Mouse (Mus musculus) heart, adult 2 months (tissue): Measurements from ENCODE around the gene Sema4c. TPM values are rescaled to one million over a fixed set of nuclear protein-coding genes. Genes with fewer than 3 reads are reported as not detected.

Source experiments
- DNase-seq, 2 experiments: peaks; one replicate each; pipeline ENCODE4 v3.0.0; 2021
- H3K27ac ChIP-seq: fragments of 200-600 bp; 2 replicates; pipeline ENCODE4 v1.8.1; 2022
- H3K27me3 ChIP-seq: fragments of 200-500 bp; 2 replicates; pipeline ENCODE4 v1.6.1; 2012; ENCODE audit warnings: mild to moderate bottlenecking, low read length, inconsistent platforms, mixed read lengths; ENCODE audit not compliant: control insufficient read depth, insufficient read depth
- H3K36me3 ChIP-seq: fragments of 200-500 bp; 2 replicates; pipeline ENCODE4 v1.6.1; 2012; ENCODE audit warnings: low read length, inconsistent platforms; ENCODE audit not compliant: control insufficient read depth, insufficient read depth
- H3K4me1 ChIP-seq: fragments of 200-500 bp; 2 replicates; pipeline ENCODE4 v1.6.1; 2011; ENCODE audit warnings: low read length; ENCODE audit not compliant: control insufficient read depth, insufficient read depth
- H3K4me3 ChIP-seq: fragments of 200-600 bp; 2 replicates; pipeline ENCODE4 v1.8.1; 2022
- H3K79me2 ChIP-seq: fragments of 200-500 bp; replicated peaks from 2 replicates; pipeline ENCODE4 v1.6.1; 2012; ENCODE audit warnings: mild to moderate bottlenecking, inconsistent platforms, low read length, moderate library complexity, mixed read lengths; ENCODE audit not compliant: control insufficient read depth, insufficient read depth
- H3K9ac ChIP-seq: fragments of 200-500 bp; 2 replicates; pipeline ENCODE4 v1.6.1; 2012; ENCODE audit warnings: low read depth, mild to moderate bottlenecking, control low read depth, inconsistent platforms, low read length, mixed read lengths
- CTCF ChIP-seq: fragments of 200-600 bp; IDR thresholded peaks from 2 replicates; pipeline ENCODE4 v1.8.1; 2022; ENCODE audit warnings: antibody characterized with exemption, mild to moderate bottlenecking, moderate library complexity
- EP300 ChIP-seq: fragments of 200-500 bp; IDR thresholded peaks from 2 replicates; pipeline ENCODE4 v1.6.1; 2011; ENCODE audit warnings: low read depth, low read length, control low read depth; ENCODE audit not compliant: insufficient read depth
- POLR2A ChIP-seq: fragments of 200-500 bp; IDR thresholded peaks from 2 replicates; pipeline ENCODE4 v1.6.1; 2011; ENCODE audit warnings: mild to moderate bottlenecking, low read depth, low read length, control low read depth; ENCODE audit not compliant: insufficient read depth
- WGBS: fragments of 180-500 bp; shearing (Covaris S2); methylation state at CpG from one replicate; pipeline ENCODE4 v1.1.7; 2018; 5-methylcytosine and 5-hydroxymethylcytosine counted together
- intact Hi-C: fragments of 180-260 bp; cut with DNase I; formaldehyde crosslinking; loops from one replicate; pipeline ENCODE4 v1.15.1; 2025
- polyA plus RNA-seq: library from polyadenylated mRNA; depleted of rRNA; stranded (reverse); fragments of >200 nt; gene quantifications from 2 replicates; pipeline ENCODE4 v1.2.3, GENCODE M21; 2012
- total RNA-seq, 2 experiments: library from RNA; stranded (reverse); gene quantifications; 2 replicates each; pipeline ENCODE4 v1.2.3; 2021

Gene Sema4c
- total and polyA plus RNA-seq, 3 experiments, result 10.6 to 12.7 (median 11.1) TPM

- H3K79me2 ChIP-seq, result no peaks in the 10 kb centered on the region
- H3K27me3 ChIP-seq, result no peaks in the 10 kb centered on the region
- WGBS, result 63% methylated on average over 6 of the region's 6 CpGs
- H3K4me3 ChIP-seq, result peak overlapping the region; percentile 41
- H3K4me1 ChIP-seq, result peaks cover 5% of the 10 kb centered on the region; the same call in 1 of the 2 replicates
- no peaks in the 10 kb centered on the region for H3K36me3 ChIP-seq
- no peak for TF ChIP-seq POLR2A
- no peak for TF ChIP-seq CTCF
- TF ChIP-seq EP300, result no peak
- intact Hi-C loops, result no loop called here
- peak overlapping the region; percentile 89 for H3K27ac ChIP-seq
- no peak for DNase-seq
- peak overlapping the region; percentile 2; the same call in 1 of the 2 replicates for H3K9ac ChIP-seq
Observed at GRCm38 (mm10) chr1:36533546-36533945, 24.6 kb downstream of the Sema4c start.

- 54% methylated on average over 12 of the region's 12 CpGs for WGBS
- peaks cover 5% of the 10 kb centered on the region; the same call in 1 of the 2 replicates for H3K4me1 ChIP-seq
- peak in 1 of 2 experiments; percentile 46 for DNase-seq
- no peaks in the 10 kb centered on the region for H3K79me2 ChIP-seq
- no peak overlapping the region for H3K4me3 ChIP-seq
- no peaks in the 10 kb centered on the region for H3K36me3 ChIP-seq
- intact Hi-C loops, result no loop called here
- no peak overlapping the region; the same call in 1 of the 2 replicates for H3K27ac ChIP-seq
- TF ChIP-seq POLR2A (peak; percentile 24; the same call in 1 of the 2 replicates), EP300 (peak; percentile 47; the same call in 1 of the 2 replicates), CTCF (no peak)
- no peaks in the 10 kb centered on the region for H3K27me3 ChIP-seq
- H3K9ac ChIP-seq, result peak overlapping the region; percentile 30; the same call in 1 of the 2 replicates
Observed at GRCm38 (mm10) chr1:36531461-36531860, 26.7 kb downstream of the Sema4c start.

GRCm38 (mm10) chr1:36530962-36531361, 27.2 kb downstream of the Sema4c start:
- intact Hi-C loops, result no loop called here
- 54% methylated on average over 7 of the region's 7 CpGs for WGBS
- Histone ChIP-seq H3K79me2 (no peaks in the 10 kb centered on the region), H3K27me3 (no peaks in the 10 kb centered on the region), H3K4me1 (peaks cover 5% of the 10 kb centered on the region; the same call in 1 of the 2 replicates), H3K36me3 (no peaks in the 10 kb centered on the region), H3K27ac (no peak overlapping the region; the same call in 1 of the 2 replicates), H3K9ac (no peak overlapping the region), H3K4me3 (no peak overlapping the region)
- no peak for TF ChIP-seq POLR2A
- no peak for TF ChIP-seq CTCF
- no peak for TF ChIP-seq EP300
- peak in 1 of 2 experiments; percentile 34 for DNase-seq

GRCm38 (mm10) chr1:36530485-36530884, 27.7 kb downstream of the Sema4c start:
- H3K9ac ChIP-seq, result no peak overlapping the region
- intact Hi-C loops, result no loop called here

GRCm38 (mm10) chr1:36529875-36530274, 28.3 kb downstream of the Sema4c start:
- Histone ChIP-seq H3K4me1 (peaks cover 2% of the 10 kb centered on the region; the same call in 1 of the 2 replicates), H3K9ac (no peak overlapping the region), H3K4me3 (no peak overlapping the region), H3K27me3 (no peaks in the 10 kb centered on the region), H3K36me3 (no peaks in the 10 kb centered on the region), H3K27ac (no peak overlapping the region), H3K79me2 (no peaks in the 10 kb centered on the region)
- intact Hi-C loops, result no loop called here
- WGBS, result 92% methylated on average over 4 of the region's 4 CpGs
- DNase-seq, result no peak
- no peak for TF ChIP-seq EP300
- 0 out of 2 replicates have a peak, but pooled peaks have one; percentile 36 for TF ChIP-seq POLR2A

More at GRCm38 (mm10) chr1:36530485-36530884, 27.7 kb downstream of the Sema4c start:
- H3K79me2 ChIP-seq, result no peaks in the 10 kb centered on the region
- H3K36me3 ChIP-seq, result no peaks in the 10 kb centered on the region
- 63% methylated on average over 8 of the region's 8 CpGs for WGBS
- H3K4me1 ChIP-seq, result peaks cover 2% of the 10 kb centered on the region; the same call in 1 of the 2 replicates
- no peaks in the 10 kb centered on the region for H3K27me3 ChIP-seq
- no peak overlapping the region for H3K4me3 ChIP-seq
- DNase-seq, result no peak
- TF ChIP-seq POLR2A (no peak), EP300 (no peak), CTCF (no peak)
- no peak overlapping the region; the same call in 1 of the 2 replicates for H3K27ac ChIP-seq

GRCm38 (mm10) chr1:36529274-36529673, 28.9 kb downstream of the Sema4c start:
- Histone ChIP-seq H3K27me3 (no peaks in the 10 kb centered on the region), H3K27ac (no peak overlapping the region), H3K36me3 (no peaks in the 10 kb centered on the region), H3K4me1 (peaks cover 2% of the 10 kb centered on the region; the same call in 1 of the 2 replicates), H3K9ac (no peak overlapping the region), H3K79me2 (no peaks in the 10 kb centered on the region), H3K4me3 (no peak overlapping the region)
- DNase-seq, result no peak
- 85% methylated on average over 4 of the region's 4 CpGs for WGBS
- TF ChIP-seq POLR2A (no peak), EP300 (no peak), CTCF (no peak)
- intact Hi-C loops, result no loop called here
